Mouse (Mus musculus) ovary, postnatal 10 days (tissue): ENCODE results near the gene Cpe.
A peak's percentile ranks its signal among the peaks of the same experiment; 100 is the strongest.

Experiments used
- DNase-seq: peaks from one replicate; pipeline ENCODE4 v3.0.0; 2022; ENCODE audit warnings: low spot score

The Cpe gene

DNA sequence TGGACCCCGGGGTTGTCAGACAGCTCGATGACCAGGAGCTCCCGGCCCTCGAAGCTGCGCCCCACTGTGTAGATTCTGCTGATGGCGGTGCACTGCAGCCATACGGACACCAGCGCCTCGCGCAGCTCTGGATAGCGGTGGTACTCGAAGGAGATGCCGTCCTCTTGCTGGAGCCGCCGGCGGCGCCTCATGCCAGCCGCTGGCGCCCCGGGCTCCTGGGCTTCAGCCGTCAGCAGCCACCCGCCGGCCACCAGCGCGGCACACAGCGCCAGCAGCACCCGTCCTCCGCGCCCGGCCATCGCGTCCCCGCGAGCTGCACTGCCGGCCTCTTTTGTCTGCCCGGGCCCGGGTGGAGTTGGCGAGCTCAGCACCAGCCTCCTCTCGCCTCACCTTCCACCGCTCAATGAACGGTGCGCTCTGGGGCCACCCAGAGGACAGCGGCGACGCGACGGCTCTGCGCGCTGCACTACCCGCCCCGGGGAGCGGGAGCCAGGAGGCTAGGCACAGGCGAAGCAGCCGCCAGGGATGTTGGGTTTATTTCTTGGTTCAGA is at the start of gene Cpe:
Cpe (minus strand) TSS at position 404 of the 551 bp plus-strand sequence.
- DNase-seq: peak; percentile 59

DNA sequence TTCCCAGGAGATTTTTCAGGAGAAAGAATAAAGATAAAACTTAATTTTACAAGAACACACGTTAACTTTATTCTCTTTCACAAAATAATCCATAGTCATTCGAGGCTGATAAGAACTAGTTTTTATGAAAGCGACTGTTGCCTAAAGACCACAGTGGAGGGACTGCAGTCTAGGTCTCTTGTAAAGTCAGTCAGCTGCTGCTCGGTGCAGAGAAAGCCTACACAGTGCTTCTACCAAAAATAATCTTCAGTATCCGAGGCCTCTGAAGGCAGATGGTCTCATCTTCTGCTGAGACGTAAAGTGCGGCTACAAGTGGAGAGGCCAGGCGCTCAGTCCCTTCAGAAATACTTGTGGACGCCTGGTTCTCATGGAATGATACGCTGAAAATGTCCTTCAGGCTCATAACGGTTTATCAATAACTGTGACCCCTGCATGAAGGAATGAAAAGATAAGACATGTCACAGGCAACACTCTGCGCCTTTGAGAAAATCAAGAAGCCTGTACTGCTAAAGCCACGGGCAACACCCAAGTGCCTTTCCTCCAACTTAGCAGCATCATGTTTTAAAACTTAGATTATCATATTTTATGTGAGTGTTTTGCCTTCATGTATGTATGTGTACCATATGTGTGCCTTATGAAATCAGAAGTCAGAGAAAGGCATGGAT is 47.8 kb upstream of the Cpe start:
- DNase-seq: no peak

DNA sequence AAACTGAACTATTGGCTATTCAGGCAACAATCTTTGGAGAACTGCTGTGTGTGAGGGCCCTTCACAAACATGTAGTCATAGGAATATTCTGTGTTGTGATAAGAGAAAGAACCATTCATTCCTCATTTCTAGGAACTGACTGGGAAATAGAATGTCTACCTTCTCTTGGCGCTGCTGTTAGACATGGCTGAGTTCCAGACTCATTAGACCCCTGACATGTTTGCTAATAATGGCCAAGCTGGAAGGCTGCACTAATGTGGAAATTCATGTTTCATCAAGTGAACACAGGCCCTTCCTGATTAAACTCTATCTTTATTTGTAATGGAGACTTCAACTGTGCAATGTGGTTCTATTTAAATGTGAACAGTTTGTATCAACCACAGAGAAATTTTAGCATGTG is 46.1 kb upstream of the Cpe start:
- DNase-seq: no peak

DNA sequence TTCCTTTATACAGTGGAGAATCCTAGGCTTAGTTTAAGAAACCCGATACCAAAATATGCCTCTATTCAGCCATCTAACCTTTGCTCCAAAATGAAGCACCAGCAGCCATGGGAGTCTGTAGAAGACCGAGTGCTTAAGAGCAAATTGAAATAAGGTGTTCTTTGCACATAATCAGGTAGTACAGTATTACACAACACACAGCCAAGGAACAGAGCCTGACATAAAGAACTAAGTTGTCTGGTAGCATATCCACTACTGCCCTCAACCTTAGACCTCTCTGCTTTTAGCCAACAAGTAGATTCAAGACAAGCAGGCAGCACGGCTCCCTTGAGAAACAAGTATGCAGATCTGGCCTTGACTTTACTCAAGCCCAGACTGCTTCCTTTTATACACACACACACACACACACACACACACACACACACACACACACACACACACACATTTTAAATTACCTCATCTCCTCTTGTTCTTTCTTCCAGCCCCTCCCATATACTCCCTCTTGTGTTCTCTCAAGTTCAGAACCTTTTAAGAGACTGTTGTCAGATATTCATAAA is 44.0 kb upstream of the Cpe start:
- no peak for DNase-seq

DNA sequence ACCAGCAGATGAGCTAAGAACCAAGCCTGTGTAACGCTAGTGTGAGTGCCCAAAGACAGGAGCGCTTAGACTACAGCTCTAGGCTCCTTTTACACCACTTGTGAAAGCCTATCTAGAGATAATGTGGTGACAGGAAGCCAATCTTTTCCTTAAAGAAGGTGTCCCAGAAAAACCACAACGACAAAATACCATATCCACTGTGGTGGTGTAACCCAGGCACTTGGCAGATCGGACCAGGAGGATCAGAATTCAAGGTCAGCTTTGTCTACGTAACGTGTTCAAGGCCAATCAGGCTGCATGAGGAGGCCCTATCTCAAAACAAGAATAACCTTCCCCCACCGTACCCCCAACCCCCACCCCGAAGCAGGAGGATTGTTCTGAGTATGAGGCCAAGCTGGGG is 42.3 kb upstream of the Cpe start:
- DNase-seq: no peak

DNA sequence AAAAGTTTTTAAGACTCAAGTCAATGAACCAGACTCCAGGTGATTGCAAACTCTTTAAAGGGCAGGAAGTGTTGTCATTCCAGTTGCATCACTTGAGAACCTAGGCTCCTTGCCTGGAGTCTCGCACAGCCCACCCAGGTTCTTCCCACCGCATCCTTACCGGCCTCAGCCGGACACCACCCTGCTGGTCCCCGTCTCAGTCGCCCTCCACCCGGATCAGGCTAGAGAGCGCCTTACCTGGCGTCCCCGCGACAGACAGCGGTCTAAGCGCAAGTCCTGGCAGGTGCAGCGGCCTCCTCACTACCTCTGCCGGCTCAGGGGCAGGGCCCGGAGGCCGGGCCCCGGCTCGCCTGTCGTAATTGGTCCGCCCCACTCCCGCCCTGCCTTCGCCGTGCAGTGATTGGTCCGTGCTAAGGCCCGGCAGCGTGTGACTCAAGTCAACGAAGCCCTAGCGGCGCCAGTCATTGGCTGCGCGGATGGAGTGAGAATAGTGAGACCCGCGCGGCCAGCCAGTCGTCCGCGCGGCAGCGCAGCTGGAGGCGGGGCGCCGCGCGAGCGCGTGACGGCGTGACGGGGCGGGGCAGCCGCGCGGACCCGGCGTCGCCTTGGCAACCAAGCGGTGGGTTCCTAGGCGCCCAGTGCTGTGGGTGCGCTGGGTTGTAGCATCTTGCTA is 40.6 kb upstream of the Cpe start, which contains the start of gene Msmo1:
Msmo1 (minus strand) TSS at position 522 of the 673 bp plus-strand sequence.
- peak; percentile 76 for DNase-seq

DNA sequence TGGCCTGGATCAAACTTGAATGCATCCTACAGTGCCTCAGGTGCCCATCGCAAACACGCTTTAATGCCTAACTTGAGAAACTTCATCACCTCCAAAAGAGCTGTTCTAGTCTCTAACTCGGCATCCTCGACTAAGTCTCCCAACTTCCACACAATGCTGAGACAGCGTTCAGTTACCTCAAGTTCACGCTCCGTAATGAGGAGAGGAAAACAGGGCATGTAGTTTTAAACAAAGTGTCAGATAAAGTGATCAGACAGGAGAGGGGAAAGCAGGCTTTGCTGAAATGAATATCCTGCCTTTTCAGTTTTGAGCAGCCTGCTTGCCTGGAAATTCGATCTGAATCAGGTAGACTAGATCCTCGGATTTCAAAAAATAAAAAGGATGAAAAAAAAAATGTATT is 39.7 kb upstream of the Cpe start:
- no peak for DNase-seq

DNA sequence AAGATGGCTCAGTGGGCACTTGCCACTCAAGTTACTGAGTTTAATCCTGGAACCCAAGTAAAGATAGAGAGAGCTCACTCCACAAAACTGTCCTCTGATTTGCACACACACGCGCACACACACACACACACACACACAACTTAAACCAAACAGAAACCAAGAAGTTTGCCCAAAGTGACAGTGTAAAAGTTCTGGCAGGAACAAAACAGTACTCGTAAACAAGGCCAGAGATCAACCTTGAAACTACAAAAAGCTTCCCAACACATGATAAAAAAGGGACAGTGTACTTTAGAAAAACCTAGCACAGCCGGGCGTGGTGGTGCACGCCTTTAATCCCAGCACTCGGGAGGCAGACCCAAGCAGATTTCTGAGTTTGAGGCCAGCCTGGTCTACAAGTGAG is 35.3 kb upstream of the Cpe start:
- DNase-seq: no peak

DNA sequence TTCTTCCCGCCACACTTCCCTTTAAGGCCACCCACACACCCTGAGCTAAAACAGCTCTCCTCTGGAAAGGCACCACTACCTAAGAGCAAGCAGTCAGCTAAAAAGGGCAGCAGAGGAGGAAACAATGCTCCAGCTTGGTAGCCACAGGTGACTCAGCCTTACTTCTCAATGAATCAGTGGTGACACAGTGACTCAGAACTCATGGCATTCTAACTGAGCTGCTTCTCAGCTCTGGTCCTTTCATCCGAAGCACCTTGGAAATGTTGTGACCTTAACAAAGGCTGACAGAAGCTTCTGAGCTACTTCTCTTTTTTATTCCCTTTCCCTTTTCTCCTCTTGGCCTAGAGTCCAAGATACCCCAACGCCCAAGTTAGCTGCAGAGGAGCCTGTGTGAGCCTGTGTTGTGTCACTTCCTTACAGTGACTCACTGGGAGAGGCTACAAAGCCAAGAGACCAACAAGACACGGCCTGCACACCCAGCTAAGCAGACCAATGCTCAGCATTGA is 33.4 kb upstream of the Cpe start:
- no peak for DNase-seq

DNA sequence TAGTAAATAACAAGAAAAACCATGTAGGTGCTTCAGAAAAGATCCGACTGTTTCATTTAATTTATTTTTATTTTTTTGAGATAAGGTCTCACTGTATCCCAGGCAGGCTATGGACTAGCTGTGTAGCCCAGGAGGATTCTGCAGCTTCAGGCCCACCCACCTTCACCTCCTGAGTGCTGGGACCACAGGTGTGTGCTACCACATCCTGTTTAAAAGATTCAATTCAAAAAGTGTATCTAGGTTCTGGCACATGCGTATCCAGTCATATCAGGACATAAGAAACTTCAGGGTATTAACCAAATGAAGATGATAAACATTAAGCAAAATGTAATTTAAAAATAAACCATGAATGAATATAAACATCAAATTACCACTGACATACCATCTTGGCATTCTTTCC is 30.4 kb upstream of the Cpe start:
- no peak for DNase-seq

DNA sequence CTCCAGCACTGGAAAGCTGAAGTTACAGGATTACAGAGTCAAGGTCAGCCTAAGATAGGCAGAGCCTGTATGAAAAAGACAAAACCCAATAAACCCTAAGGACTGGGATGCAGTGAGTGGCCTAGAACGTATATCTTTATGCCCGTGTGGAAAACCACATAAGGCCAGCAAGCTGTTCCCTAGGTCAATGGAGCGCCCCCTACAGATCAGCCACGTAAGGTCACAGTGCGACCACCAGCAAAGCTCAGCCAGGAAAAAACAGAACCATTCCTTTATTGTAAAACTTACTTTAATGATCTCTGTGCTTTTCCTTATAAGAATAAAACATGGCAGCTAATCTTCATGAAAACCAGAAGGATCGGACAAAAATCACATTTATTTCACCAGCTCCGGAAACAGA is 25.0 kb upstream of the Cpe start:
- DNase-seq: no peak

DNA sequence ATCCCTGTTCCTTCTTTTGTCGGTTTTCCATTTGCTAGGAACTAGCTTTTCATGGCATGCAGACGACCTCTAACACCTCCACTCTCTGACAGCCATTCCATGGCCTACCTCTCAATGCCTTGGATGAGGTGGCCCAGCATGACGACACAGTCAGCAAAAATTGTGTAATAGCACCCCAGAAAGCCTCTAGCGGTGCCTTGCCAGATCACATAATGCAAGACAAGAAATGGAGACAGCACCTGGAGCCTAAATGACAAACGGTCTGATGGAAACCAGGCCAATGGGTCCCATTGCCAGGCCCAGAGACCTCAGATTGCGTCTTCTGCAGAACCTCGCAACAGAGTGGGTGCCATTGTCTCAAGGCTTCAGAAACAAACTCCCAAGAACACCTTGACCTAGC is 19.6 kb upstream of the Cpe start:
- DNase-seq: no peak

DNA sequence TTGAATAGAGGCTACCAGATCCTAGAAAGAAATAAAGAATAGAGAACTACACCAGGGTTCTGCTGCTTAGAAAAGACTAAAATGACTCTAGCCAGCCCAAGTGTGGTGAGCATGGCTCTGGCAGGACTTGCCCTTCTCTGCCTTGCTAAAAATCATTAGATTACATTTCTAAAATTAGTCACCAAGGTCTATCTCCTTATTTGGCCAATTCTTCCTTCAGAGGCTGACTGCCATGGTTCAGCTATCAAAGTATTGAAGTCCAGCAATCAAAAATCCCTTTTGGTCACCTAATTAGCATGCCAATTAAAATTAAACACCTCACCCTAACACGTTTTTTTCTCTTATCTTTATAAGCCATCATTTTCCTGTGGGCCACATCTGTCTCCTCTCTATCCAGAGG is 18.7 kb upstream of the Cpe start:
- no peak for DNase-seq

DNA sequence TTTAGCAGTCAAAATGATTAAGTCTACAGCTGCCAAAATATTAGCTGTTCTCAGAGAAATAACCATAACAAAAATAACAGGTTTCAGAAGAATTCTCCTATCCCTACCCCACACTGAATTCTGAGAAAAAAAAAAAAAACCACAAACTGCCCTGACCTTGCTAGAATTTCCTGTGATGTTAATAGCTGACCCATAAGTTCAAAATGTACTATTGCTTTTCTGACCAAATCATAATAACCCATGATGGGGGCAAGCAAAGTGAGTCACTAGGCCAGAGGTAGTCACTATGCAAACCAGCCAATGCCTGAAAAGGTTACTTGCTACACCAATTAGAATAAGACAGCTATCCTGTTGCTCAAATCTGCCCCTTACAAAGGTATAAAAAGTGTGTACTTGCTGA is 14.6 kb upstream of the Cpe start:
- no peak for DNase-seq

DNA sequence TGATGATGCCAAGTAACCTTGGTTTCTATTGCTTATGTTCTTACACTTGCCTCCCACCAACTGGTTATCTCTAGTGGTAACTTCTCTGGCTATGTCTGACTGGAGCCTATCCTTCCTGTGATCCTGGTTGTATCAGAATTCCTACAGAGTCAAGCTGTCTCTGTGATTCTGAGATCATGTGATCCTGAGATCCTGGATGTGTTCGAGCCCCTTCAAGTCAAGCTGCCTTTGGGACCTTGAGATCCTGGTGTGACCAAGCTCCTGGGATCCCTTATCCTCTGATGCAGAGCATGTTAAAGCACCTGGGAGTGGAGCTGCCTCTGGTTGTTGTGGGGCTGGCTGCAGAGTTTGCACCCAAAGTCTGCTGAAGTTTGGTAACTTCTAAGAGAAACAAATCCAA is 10.3 kb upstream of the Cpe start:
- no peak for DNase-seq

DNA sequence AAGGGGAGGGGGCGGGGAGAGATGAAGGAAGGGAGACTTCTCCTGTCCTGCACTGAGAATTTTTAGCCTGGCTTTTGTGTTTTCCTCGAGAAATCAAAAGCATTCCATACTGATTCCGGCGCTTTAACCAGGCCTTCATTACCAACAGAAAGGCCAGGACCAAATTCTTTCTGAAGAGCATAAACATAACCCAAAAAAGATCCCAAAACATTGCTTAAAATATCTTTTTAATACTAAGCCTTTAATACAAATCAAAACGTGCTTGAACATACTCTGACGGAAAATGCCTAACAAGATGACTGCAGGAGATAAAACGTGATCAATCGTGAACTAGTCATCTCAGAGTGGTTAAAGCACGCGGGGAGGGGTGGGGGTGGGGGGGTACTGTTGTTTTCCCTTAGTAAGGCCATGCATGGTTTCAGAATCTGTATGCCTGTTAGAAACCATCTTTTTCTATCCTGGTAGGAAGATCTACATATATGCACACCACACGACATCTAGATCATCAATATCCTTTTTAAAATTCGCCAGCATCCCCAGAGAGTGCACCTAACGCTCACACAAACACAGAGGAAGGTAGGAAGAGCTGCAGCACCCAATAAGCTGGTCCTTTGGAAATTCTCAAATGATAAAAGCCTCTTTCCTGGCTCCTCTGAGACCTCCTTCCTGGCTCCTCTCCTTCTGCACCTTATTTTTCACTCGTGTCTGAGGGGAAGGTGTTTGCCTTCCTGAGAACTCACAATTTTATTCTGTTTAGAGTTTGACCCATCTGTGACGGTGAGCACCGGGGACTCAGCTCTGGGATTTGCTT is 1.1 kb downstream of the Cpe start:
- DNase-seq: no peak

DNA sequence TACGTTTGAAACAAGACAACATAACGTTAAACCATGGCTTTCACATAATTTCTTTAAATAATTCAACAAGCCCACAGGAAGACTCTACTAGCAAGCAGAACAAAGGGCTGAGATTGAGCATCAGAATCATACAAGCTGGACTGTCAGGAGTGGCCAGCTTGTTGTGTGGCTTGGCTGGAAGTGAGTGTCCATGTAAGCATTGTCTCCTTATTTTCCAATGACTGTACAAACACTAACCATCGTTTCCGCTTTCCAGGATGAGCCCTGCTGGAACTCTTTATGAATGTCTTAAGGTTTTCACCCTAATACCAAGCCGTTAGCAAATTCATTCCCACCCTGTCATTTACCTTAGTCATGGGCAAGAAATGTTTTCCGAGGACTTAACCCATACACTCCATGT is 2.0 kb downstream of the Cpe start:
- DNase-seq: no peak

DNA sequence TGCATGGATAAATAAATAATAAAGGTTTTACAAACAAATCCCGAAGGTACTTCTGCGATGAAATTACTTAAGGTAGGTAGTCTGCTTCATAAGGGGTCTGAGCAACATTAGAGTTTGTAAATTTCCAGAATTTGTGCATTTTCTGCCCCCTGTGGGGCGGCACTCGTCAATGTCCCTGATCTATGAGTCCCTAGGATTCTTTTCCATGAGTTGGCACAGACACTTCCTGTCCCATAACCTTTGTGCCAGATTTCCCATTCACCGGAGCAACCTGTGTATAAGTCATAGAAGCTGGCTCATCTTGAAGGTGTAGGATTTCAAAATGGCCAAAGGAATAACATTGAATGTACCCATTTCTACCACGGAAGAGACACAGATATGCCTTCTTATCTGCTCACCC is 2.5 kb downstream of the Cpe start:
- no peak for DNase-seq

DNA sequence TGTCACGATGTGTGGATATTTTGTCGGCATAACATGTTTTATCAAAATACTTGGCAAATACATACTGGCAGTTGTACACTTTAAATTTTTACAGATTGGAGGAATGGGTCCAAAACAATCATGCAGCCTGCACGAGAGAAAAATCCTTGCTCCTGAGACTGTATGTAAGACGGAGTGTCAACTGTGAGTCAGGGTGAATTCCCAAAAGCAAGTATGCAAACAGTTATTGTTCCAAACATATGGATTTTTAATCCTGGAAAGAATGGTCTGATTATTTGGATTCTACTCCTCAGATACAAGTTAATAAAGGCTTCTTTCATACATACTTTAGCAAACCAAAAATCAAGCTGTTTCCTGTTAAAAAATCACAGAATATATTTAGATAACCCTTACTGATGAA is 4.1 kb downstream of the Cpe start:
- no peak for DNase-seq

DNA sequence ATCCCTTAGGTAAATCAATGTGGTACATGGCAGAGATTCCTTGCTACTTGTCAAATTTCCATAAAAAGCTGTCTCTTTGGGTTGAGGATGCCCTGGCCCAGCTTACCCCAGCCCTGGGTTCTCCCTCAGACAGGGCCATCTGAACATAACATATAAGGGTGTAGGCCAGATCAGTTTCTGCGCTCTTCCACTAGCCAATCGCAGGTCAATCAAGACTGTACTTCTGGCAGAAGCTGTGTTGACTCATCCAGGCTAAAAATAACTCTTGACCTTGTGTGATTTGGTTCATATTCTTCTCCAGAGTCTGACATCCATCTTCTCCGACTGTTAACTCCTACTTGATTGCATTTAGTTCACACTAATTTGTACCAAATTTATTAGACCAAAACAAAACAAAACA is 4.7 kb downstream of the Cpe start:
- DNase-seq: no peak

DNA sequence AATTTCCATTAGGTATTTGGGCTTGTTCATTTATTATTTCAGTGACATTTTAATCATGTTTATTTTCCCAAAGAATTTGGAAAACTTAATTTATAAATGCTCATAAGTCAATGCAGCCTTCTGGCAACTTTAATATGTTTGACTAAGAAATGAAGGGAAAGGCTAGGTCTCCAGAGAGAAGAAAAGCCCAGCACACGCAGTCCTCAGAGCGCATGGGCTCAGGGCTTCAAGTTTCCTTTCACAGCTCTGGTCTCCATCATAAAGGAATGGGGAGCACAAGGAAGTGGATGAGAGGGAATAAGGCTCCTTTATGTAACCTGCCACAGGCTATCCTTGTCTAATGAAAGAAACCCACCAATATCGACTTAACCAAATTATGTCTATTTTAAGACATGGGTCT is 10.4 kb downstream of the Cpe start:
- no peak for DNase-seq

DNA sequence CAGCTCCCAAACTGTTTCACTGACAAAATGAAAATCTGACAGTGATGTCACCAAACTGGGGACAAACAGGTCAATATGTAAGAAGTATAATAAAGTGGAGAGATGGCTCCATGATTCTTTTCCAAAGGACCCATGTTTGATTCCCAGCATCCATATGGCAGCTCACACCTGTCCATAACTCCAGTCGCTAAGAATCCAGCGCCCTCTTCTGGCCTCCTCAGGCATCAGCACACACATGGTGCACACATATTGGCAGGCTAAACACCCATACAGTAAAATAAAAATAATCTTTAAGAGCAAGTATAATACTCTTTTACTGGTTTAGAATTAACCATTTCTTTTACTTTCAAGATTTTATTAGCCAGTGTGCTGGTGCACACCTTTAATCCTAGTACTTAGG is 16.5 kb downstream of the Cpe start:
- no peak for DNase-seq
